Mouse (Mus musculus): ENCODE measurements around the gene Slc22a6. TPM values are rescaled to one million over a fixed set of nuclear protein-coding genes. Genes with fewer than 3 reads are reported as not detected.

Slc22a6 gene
- polyA plus RNA-seq, 1 experiment from 2014 or later, result not detected

DNA sequence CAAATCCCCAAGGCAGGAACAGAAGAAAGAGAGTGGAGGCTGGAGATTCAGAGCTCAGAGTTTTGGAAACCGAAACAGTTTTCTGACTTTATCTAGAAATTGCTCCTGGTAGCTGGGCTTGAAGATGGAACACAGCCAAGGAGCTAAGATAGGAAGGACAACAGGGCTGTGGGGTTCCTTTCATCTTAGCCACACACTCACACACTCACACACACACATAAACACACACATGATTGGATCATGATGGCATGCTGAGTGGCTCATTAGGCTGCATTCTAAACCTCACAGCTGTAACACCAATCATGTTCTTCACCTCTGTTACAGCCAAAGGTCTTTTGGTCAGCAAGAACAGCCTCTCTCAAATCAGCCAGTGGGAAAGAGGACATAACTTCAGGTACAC is 14.2 kb downstream of the Slc22a6 start:
- ATAC-seq (ENCODE audit: low FRiP score, low TSS enrichment) (no peak), DNase-seq (ENCODE audit: low spot score) (no peak)
- 67% methylated on average over 1 of the region's 1 CpGs for WGBS

DNA sequence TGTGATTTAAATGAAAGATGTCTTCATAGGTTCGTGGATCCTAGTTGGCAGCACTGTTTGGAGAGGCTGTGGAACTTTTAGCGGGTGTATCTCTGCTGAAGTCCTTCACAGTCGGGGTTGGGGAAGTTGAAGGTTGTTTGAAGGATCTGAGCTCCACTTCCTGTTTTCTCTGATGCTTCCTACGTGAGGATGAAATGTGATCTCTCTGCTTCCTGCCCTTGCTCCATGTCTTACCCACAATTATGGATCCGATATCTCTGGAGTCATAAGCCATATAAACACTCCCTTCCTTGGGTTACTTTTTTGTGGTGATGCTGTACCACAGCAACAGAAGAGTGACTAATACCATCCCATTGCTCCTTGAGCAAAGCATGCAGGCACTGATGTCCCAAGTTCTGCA is 24.2 kb downstream of the Slc22a6 start:
- Histone ChIP-seq H3K36me3 (ENCODE audit: control insufficient read depth, insufficient read depth, low read length) (no peaks in the 10 kb centered on the region), H3K4me1 (replicated peaks; ENCODE audit: control insufficient read depth, insufficient read depth) (no peaks in the 10 kb centered on the region), H3K9ac (ENCODE audit: low read length) (no peak overlapping the region), H3K27ac (replicated peaks) (no peak overlapping the region), H3K27me3 (ENCODE audit: control insufficient read depth, insufficient read depth, low read length) (no peaks in the 10 kb centered on the region), H3K4me2 (replicated peaks; ENCODE audit: low read depth) (no peak overlapping the region), H3K4me3 (ENCODE audit: low read depth, low read length) (no peak overlapping the region), H3K9me3 (ENCODE audit: control insufficient read depth, low read length) (no peaks in the 10 kb centered on the region)
- 43% methylated on average over 5 of the region's 5 CpGs for WGBS
- TF ChIP-seq CTCF (IDR thresholded peaks at IDR 0.05; ENCODE audit: low read depth) (no peak), EP300 (optimal IDR thresholded peaks at IDR 0.05) (no peak)
- no peak for ATAC-seq (ENCODE audit: low FRiP score, low TSS enrichment)
- no peak for DNase-seq (ENCODE audit: low spot score)

More for the DNA sequence above, 14.2 kb downstream of the Slc22a6 start:
- Histone ChIP-seq H3K27ac (replicated peaks) (no peak overlapping the region), H3K36me3 (ENCODE audit: control insufficient read depth, insufficient read depth, low read length) (no peaks in the 10 kb centered on the region), H3K9ac (ENCODE audit: low read length) (no peak overlapping the region), H3K4me2 (replicated peaks; ENCODE audit: low read depth) (no peak overlapping the region), H3K4me1 (replicated peaks; ENCODE audit: control insufficient read depth, insufficient read depth) (no peaks in the 10 kb centered on the region), H3K27me3 (ENCODE audit: control insufficient read depth, insufficient read depth, low read length) (no peaks in the 10 kb centered on the region), H3K9me3 (ENCODE audit: control insufficient read depth, low read length) (no peaks in the 10 kb centered on the region), H3K4me3 (ENCODE audit: low read depth, low read length) (no peak overlapping the region)
- TF ChIP-seq EP300 (optimal IDR thresholded peaks at IDR 0.05), result no peak
- TF ChIP-seq CTCF (IDR thresholded peaks at IDR 0.05; ENCODE audit: low read depth), result no peak

DNA sequence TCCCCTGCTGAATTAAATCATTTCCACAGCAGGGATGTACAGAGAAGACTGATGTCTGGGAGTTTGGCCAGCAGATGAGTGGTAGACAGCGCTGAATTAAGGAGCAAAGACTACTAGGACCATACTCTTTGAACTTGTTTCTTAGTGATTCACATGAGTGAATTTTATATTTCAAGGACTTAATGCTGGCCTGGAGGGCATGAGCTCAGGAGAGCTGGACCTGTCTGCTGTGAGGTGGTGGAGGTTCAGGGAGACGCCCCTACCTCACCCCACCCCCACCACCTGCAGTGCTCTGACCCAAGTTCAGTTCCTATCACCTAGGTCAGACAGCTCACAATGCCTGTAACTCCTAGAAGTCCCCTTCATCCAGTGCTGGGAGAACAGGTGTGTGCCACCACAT is 28.6 kb downstream of the Slc22a6 start:
- H3K27me3 ChIP-seq (ENCODE audit: control insufficient read depth, insufficient read depth, low read length), result no peaks in the 10 kb centered on the region
- ATAC-seq (ENCODE audit: low FRiP score, low TSS enrichment) (no peak), DNase-seq (ENCODE audit: low spot score) (no peak)
- H3K4me2 ChIP-seq (replicated peaks; ENCODE audit: low read depth), result no peak overlapping the region
- no peak overlapping the region for H3K4me3 ChIP-seq (ENCODE audit: low read depth, low read length)
- H3K4me1 ChIP-seq (replicated peaks; ENCODE audit: control insufficient read depth, insufficient read depth), result no peaks in the 10 kb centered on the region
- TF ChIP-seq CTCF (IDR thresholded peaks at IDR 0.05; ENCODE audit: low read depth), result no peak
- 66% methylated on average over 2 of the region's 2 CpGs for WGBS
- no peak overlapping the region for H3K27ac ChIP-seq (replicated peaks)
- H3K9me3 ChIP-seq (ENCODE audit: control insufficient read depth, low read length), result no peaks in the 10 kb centered on the region
- no peak overlapping the region for H3K9ac ChIP-seq (ENCODE audit: low read length)
- no peaks in the 10 kb centered on the region for H3K36me3 ChIP-seq (ENCODE audit: control insufficient read depth, insufficient read depth, low read length)

DNA sequence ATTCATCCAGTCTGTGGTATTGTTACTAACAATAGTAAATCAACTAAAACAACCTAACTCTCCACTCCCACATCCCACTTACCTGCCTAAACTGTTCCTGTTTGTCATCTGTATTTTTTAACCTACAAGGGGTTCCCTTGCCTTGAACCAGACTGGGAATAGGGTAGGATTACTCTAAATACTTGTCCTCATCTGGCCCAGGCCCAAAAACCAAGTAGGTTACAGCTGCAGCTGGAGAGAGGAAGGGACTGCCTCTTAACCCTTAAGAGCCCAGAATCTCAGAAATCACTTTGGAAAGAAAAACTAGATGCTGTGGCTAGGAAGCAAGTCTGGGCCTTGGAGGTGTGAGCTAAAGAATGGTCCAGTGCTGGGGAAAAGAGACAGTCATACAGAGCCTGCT is 38.0 kb downstream of the Slc22a6 start:
- H3K9me3 ChIP-seq (ENCODE audit: control insufficient read depth, low read length), result no peaks in the 10 kb centered on the region
- H3K9ac ChIP-seq (ENCODE audit: low read length), result no peak overlapping the region
- TF ChIP-seq CTCF (IDR thresholded peaks at IDR 0.05; ENCODE audit: low read depth) (no peak), EP300 (optimal IDR thresholded peaks at IDR 0.05) (no peak)
- no peak overlapping the region for H3K4me3 ChIP-seq (ENCODE audit: low read depth, low read length)
- no peak for ATAC-seq (ENCODE audit: low FRiP score, low TSS enrichment)
- H3K27ac ChIP-seq (replicated peaks), result no peak overlapping the region
- H3K4me1 ChIP-seq (replicated peaks; ENCODE audit: control insufficient read depth, insufficient read depth), result no peaks in the 10 kb centered on the region
- no peak for DNase-seq (ENCODE audit: low spot score)
- H3K27me3 ChIP-seq (ENCODE audit: control insufficient read depth, insufficient read depth, low read length), result no peaks in the 10 kb centered on the region
- H3K36me3 ChIP-seq (ENCODE audit: control insufficient read depth, insufficient read depth, low read length), result no peaks in the 10 kb centered on the region
- H3K4me2 ChIP-seq (replicated peaks; ENCODE audit: low read depth), result no peak overlapping the region

DNA sequence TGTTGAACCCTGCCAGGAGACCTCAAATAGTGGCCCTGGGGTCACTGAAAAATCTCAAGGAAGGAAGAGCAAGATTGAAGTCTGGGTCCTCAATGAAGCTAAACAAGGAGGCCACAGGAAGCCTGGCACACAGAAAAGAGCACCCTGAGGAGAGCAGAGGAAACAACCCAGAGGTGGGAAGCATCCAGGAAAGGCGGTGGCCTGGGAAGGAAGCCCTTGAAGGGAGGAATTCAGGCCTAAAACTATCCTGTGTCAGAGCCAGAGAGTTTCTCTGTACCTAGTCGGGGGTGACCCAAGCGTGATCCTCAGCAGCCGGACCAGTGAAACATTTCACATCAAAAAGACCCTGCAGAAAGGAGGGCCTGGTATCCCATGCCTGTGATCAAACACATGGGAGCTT is 38.5 kb downstream of the Slc22a6 start:
- no peak overlapping the region for H3K27ac ChIP-seq (replicated peaks)
- WGBS, result 74% methylated on average over 4 of the region's 4 CpGs
- H3K9ac ChIP-seq (ENCODE audit: low read length), result no peak overlapping the region
- no peak overlapping the region for H3K4me2 ChIP-seq (replicated peaks; ENCODE audit: low read depth)
- no peaks in the 10 kb centered on the region for H3K36me3 ChIP-seq (ENCODE audit: control insufficient read depth, insufficient read depth, low read length)
- H3K9me3 ChIP-seq (ENCODE audit: control insufficient read depth, low read length), result no peaks in the 10 kb centered on the region
- no peaks in the 10 kb centered on the region for H3K27me3 ChIP-seq (ENCODE audit: control insufficient read depth, insufficient read depth, low read length)
- ATAC-seq (ENCODE audit: low FRiP score, low TSS enrichment) (no peak), DNase-seq (ENCODE audit: low spot score) (no peak)
- TF ChIP-seq CTCF (IDR thresholded peaks at IDR 0.05; ENCODE audit: low read depth) (no peak), EP300 (optimal IDR thresholded peaks at IDR 0.05) (no peak)
- H3K4me3 ChIP-seq (ENCODE audit: low read depth, low read length), result no peak overlapping the region
- H3K4me1 ChIP-seq (replicated peaks; ENCODE audit: control insufficient read depth, insufficient read depth), result no peaks in the 10 kb centered on the region

DNA sequence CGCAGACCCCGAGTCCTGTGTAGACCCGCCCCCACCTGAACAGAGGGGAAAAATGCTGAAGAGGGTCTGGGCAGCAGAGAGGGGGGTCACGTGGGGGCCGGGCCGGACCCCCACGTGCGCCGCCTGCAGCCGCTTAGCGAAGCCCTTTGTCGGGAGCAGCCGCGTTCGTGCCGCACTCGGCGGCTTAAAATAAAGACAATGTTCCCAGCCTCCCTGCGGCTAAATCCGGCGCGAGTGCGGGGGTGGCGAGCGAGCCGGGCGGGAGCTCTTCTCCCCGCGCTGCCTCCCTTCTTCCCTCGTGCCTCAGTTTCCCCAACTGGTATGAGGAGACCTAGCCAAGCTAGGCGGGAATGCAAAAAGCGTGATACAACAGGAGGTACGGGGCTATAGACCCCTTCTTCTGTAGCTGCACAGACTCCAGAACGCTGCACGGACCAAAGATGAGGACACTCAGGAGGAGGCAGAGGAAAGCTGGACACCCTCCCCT is 44.0 kb downstream of the Slc22a6 start:
- no peaks in the 10 kb centered on the region for H3K36me3 ChIP-seq (ENCODE audit: control insufficient read depth, insufficient read depth, low read length)
- H3K4me1 ChIP-seq (replicated peaks; ENCODE audit: control insufficient read depth, insufficient read depth), result peaks cover 4% of the 10 kb centered on the region; the same call in 1 of the 2 replicates
- no peaks in the 10 kb centered on the region for H3K9me3 ChIP-seq (ENCODE audit: control insufficient read depth, low read length)
- 2% methylated on average over 35 of the region's 35 CpGs for WGBS
- H3K4me2 ChIP-seq (replicated peaks; ENCODE audit: low read depth), result peak overlapping the region; percentile 92
- no peak; the same call in 1 of the 2 replicates for ATAC-seq (ENCODE audit: low FRiP score, low TSS enrichment)
- TF ChIP-seq EP300 (optimal IDR thresholded peaks at IDR 0.05) (no peak), CTCF (IDR thresholded peaks at IDR 0.05; ENCODE audit: low read depth) (no peak)
- peak overlapping the region; percentile 40 for H3K4me3 ChIP-seq (ENCODE audit: low read depth, low read length)
- peak; percentile 25 for DNase-seq (ENCODE audit: low spot score)
- peak overlapping the region; percentile 61 for H3K9ac ChIP-seq (ENCODE audit: low read length)
- no peaks in the 10 kb centered on the region for H3K27me3 ChIP-seq (ENCODE audit: control insufficient read depth, insufficient read depth, low read length)
- no peak overlapping the region for H3K27ac ChIP-seq (replicated peaks)
